In the genomic region with DNA sequence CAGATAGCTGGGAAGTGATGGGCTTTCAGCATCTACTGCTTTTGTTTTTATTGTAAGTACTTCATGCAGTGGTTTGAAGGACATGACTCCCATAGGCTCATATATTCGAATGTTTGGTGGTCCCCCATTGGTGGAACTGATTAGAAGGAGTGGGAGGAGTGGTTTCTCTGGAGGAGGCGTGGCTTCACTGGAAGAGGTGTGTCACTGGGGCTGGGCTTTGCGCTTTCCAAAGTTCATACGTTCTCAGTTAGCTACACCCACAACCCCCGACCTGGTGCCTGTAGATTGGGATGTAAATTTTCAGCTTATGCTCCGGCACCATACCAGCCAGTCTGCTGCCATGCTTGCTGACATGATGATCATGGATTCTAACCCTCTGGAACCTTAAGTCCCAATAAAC, we compare ENCODE assay signal across 18 mouse cellular contexts. TPM values are rescaled to one million over a fixed set of nuclear protein-coding genes. Genes with fewer than 3 reads are reported as not detected.
DNase-seq lines count a peak whose midpoint lies in the region; ATAC-seq and TF ChIP-seq lines count a peak whose summit lies in the region.
"Had no signal": no experiment of that assay in that cellular context is flagged by ENCODE, and none has a peak within 500 bp of the region (broad histone marks: within the 10 kb centered on the region; RNA-seq: fewer than 3 reads in every experiment).

No protein-coding gene starts in this region.

- H3K4me2 ChIP-seq in forebrain, embryonic 13.5 days, result no peak overlapping the region
- no peak overlapping the region for H3K4me2 ChIP-seq in forebrain, embryonic 11.5 days (ENCODE audit: low read depth, low read length, severe bottlenecking)
- H3K4me2 ChIP-seq in hindbrain, embryonic 15.5 days, result no peak overlapping the region
- H3K4me2 ChIP-seq in neural tube, embryonic 14.5 days (ENCODE audit: low read depth, low read length), result no peak overlapping the region
- no peak overlapping the region for H3K4me2 ChIP-seq in liver, embryonic 14.5 days (ENCODE audit: low read depth)
- H3K4me2 ChIP-seq: limb, embryonic 12.5 days; neural tube, embryonic 12.5 days; stomach, embryonic 15.5 days had no signal

- H3K27me3 ChIP-seq in forebrain, embryonic 13.5 days, result no peaks in the 10 kb centered on the region
- no peaks in the 10 kb centered on the region for H3K27me3 ChIP-seq in forebrain, embryonic 11.5 days (ENCODE audit: control insufficient read depth, insufficient read depth, low read length)
- no peaks in the 10 kb centered on the region for H3K27me3 ChIP-seq in hindbrain, embryonic 15.5 days
- H3K27me3 ChIP-seq in hindbrain, embryonic 10.5 days (ENCODE audit: insufficient read depth, poor library complexity, severe bottlenecking), result no peaks in the 10 kb centered on the region
- no peaks in the 10 kb centered on the region for H3K27me3 ChIP-seq in neural tube, embryonic 14.5 days (ENCODE audit: control insufficient read depth, insufficient read depth, low read length)
- no peaks in the 10 kb centered on the region for H3K27me3 ChIP-seq in liver, embryonic 14.5 days (ENCODE audit: control insufficient read depth, insufficient read depth, low read length)
- H3K27me3 ChIP-seq: neural tube, embryonic 12.5 days; stomach, embryonic 15.5 days had no signal

- no peak for DNase-seq in forebrain, embryonic 11.5 days (ENCODE audit: low spot score)
- no peak for DNase-seq in hindbrain, embryonic 10.5 days (ENCODE audit: low spot score)
- no peak for DNase-seq in neural tube, embryonic 10.5 days (ENCODE audit: extremely low spot score, low spot score)
- no peak for DNase-seq in liver, embryonic 14.5 days (ENCODE audit: low read depth in 3 of 3, low spot score in 3 of 3)
- no peak for DNase-seq in spleen, postnatal 4 days (ENCODE audit: low spot score in 2 of 2)
- DNase-seq: cerebellum, adult 9-10 months; kidney, postnatal 4 days; spleen, adult 18-20 months; thymus, adult 2 months had no signal

- H3K27ac ChIP-seq in forebrain, embryonic 13.5 days, result no peak overlapping the region
- H3K27ac ChIP-seq in forebrain, embryonic 11.5 days (ENCODE audit: low read depth, low read length), result no peak overlapping the region
- no peak overlapping the region for H3K27ac ChIP-seq in hindbrain, embryonic 15.5 days (replicated peaks)
- H3K27ac ChIP-seq in hindbrain, embryonic 10.5 days, result no peak overlapping the region
- no peak overlapping the region for H3K27ac ChIP-seq in neural tube, embryonic 14.5 days (ENCODE audit: low read depth, low read length)
- H3K27ac ChIP-seq in liver, embryonic 14.5 days, result no peak overlapping the region
- H3K27ac ChIP-seq: limb, embryonic 12.5 days; neural tube, embryonic 12.5 days; stomach, embryonic 15.5 days had no signal

- H3K4me1 ChIP-seq in forebrain, embryonic 13.5 days, result no peaks in the 10 kb centered on the region
- no peaks in the 10 kb centered on the region for H3K4me1 ChIP-seq in forebrain, embryonic 11.5 days (replicated peaks; ENCODE audit: control insufficient read depth, insufficient read depth, low read length)
- 0 out of 2 replicates have a peak, but pooled peaks cover 3% of the 10 kb centered on the region for H3K4me1 ChIP-seq in hindbrain, embryonic 15.5 days (replicated peaks)
- H3K4me1 ChIP-seq in hindbrain, embryonic 10.5 days (replicated peaks), result 0 out of 2 replicates have a peak, but pooled peaks cover 3% of the 10 kb centered on the region
- H3K4me1 ChIP-seq in neural tube, embryonic 14.5 days (ENCODE audit: control insufficient read depth, insufficient read depth, low read length), result no peaks in the 10 kb centered on the region
- H3K4me1 ChIP-seq in liver, embryonic 14.5 days (replicated peaks; ENCODE audit: control insufficient read depth in 2 of 2, insufficient read depth in 2 of 2, low read length in 1 of 2), result peaks cover 13 to 28% of the 10 kb centered on the region in 2 experiments
- H3K4me1 ChIP-seq: neural tube, embryonic 12.5 days; stomach, embryonic 15.5 days had no signal

- no peak for TF ChIP-seq CTCF in liver, embryonic 14.5 days (IDR thresholded peaks at IDR 0.05; ENCODE audit: low read depth)

- H3K36me3 ChIP-seq in forebrain, embryonic 13.5 days (ENCODE audit: poor library complexity, severe bottlenecking), result no peaks in the 10 kb centered on the region
- H3K36me3 ChIP-seq in forebrain, embryonic 11.5 days (ENCODE audit: control insufficient read depth, insufficient read depth, low read length), result no peaks in the 10 kb centered on the region
- no peaks in the 10 kb centered on the region for H3K36me3 ChIP-seq in hindbrain, embryonic 15.5 days
- no peaks in the 10 kb centered on the region for H3K36me3 ChIP-seq in hindbrain, embryonic 10.5 days
- no peaks in the 10 kb centered on the region for H3K36me3 ChIP-seq in neural tube, embryonic 14.5 days (ENCODE audit: control insufficient read depth, insufficient read depth, low read length)
- H3K36me3 ChIP-seq in liver, embryonic 14.5 days (replicated peaks; ENCODE audit: control insufficient read depth, insufficient read depth, low read depth), result no peaks in the 10 kb centered on the region
- H3K36me3 ChIP-seq: G1E; limb, embryonic 12.5 days; neural tube, embryonic 12.5 days; stomach, embryonic 15.5 days had no signal

- no peak overlapping the region for H3K9ac ChIP-seq in forebrain, embryonic 13.5 days
- H3K9ac ChIP-seq in forebrain, embryonic 11.5 days (ENCODE audit: low read length), result no peak overlapping the region
- no peak overlapping the region for H3K9ac ChIP-seq in hindbrain, embryonic 15.5 days
- no peak overlapping the region for H3K9ac ChIP-seq in neural tube, embryonic 14.5 days (replicated peaks; ENCODE audit: low read depth, low read length)
- no peak overlapping the region for H3K9ac ChIP-seq in liver, embryonic 14.5 days (replicated peaks)
- H3K9ac ChIP-seq: limb, embryonic 12.5 days; neural tube, embryonic 12.5 days; stomach, embryonic 15.5 days had no signal

- no peaks in the 10 kb centered on the region for H3K9me3 ChIP-seq in forebrain, embryonic 13.5 days (replicated peaks)
- H3K9me3 ChIP-seq in forebrain, embryonic 11.5 days (ENCODE audit: control insufficient read depth, low read length), result no peaks in the 10 kb centered on the region
- no peaks in the 10 kb centered on the region for H3K9me3 ChIP-seq in hindbrain, embryonic 15.5 days
- no peaks in the 10 kb centered on the region for H3K9me3 ChIP-seq in hindbrain, embryonic 10.5 days
- no peaks in the 10 kb centered on the region for H3K9me3 ChIP-seq in neural tube, embryonic 14.5 days (ENCODE audit: control insufficient read depth, low read length)
- no peaks in the 10 kb centered on the region for H3K9me3 ChIP-seq in liver, embryonic 14.5 days (ENCODE audit: control insufficient read depth, low read length)
- H3K9me3 ChIP-seq: G1E; limb, embryonic 12.5 days; neural tube, embryonic 12.5 days; stomach, embryonic 15.5 days had no signal

- WGBS in forebrain, embryonic 13.5 days, result 70% methylated on average over 6 of the region's 6 CpGs
- WGBS in forebrain, embryonic 11.5 days, result 68% methylated on average over 6 of the region's 6 CpGs
- WGBS in hindbrain, embryonic 15.5 days, result 68% methylated on average over 6 of the region's 6 CpGs
- WGBS in hindbrain, embryonic 10.5 days, result 62% methylated on average over 6 of the region's 6 CpGs
- WGBS in neural tube, embryonic 14.5 days, result 60% methylated on average over 6 of the region's 6 CpGs
- WGBS in liver, embryonic 14.5 days (ENCODE audit: insufficient replicate concordance), result 30% methylated on average over 6 of the region's 6 CpGs

- no peak overlapping the region for H3K4me3 ChIP-seq in forebrain, embryonic 13.5 days
- no peak overlapping the region for H3K4me3 ChIP-seq in forebrain, embryonic 11.5 days (ENCODE audit: low read depth, low read length)
- H3K4me3 ChIP-seq in hindbrain, embryonic 15.5 days, result no peak overlapping the region
- H3K4me3 ChIP-seq in hindbrain, embryonic 10.5 days, result no peak overlapping the region
- no peak overlapping the region for H3K4me3 ChIP-seq in neural tube, embryonic 14.5 days (ENCODE audit: low read depth, low read length)
- no peak overlapping the region for H3K4me3 ChIP-seq in liver, embryonic 14.5 days (ENCODE audit: insufficient read depth in 1 of 2, low read depth in 2 of 2, low read length in 2 of 2)
- H3K4me3 ChIP-seq: limb, embryonic 12.5 days; neural tube, embryonic 12.5 days; stomach, embryonic 15.5 days had no signal

- 0 out of 2 replicates have a peak, but pooled peaks have one; percentile 19 for ATAC-seq in forebrain, embryonic 13.5 days
- no peak for ATAC-seq in forebrain, embryonic 11.5 days (replicated peaks; ENCODE audit: low FRiP score)
- peak; percentile 44; the same call in 1 of the 2 replicates for ATAC-seq in hindbrain, embryonic 15.5 days (ENCODE audit: low FRiP score, low read depth)
- 0 out of 2 replicates have a peak, but pooled peaks have one; percentile 31 for ATAC-seq in neural tube, embryonic 14.5 days (ENCODE audit: low read depth)
- ATAC-seq in liver, embryonic 14.5 days (ENCODE audit: insufficient read depth), result peak; percentile 50; the same call in 1 of the 2 replicates

- no peak for TF ChIP-seq EP300 in liver, embryonic 14.5 days (IDR thresholded peaks at IDR 0.05; ENCODE audit: low read depth)

RNA-seq across cellular contexts. Expression of a gene that starts 0.5 kb away (rescaled TPM):
- 0.49 and 1.0 TPM in 2 replicates for polyA plus RNA-seq in forebrain, embryonic 13.5 days (2015; fragmentation: Nextera tagmentation; extraction: Ambion mirVana)
- 0.12 TPM in 1 of 2 replicates, not detected in the other for polyA plus RNA-seq in forebrain, embryonic 11.5 days (2014; fragmentation: Nextera tagmentation; extraction: Ambion mirVana)
- 2.1 and 2.4 TPM in 2 replicates for polyA plus RNA-seq in hindbrain, embryonic 15.5 days (2015; fragmentation: Nextera tagmentation; extraction: Ambion mirVana)
- 0.68 and 0.88 TPM in 2 replicates for polyA plus RNA-seq in hindbrain, embryonic 10.5 days (2016; fragmentation: Nextera tagmentation; extraction: Ambion mirVana)
- 0.61 and 0.88 TPM in 2 replicates for polyA plus RNA-seq in neural tube, embryonic 14.5 days (2014; fragmentation: Nextera tagmentation; extraction: Ambion mirVana)
- 0.19 and 0.21 TPM in 2 replicates for polyA plus RNA-seq in liver, embryonic 14.5 days (2012; rRNA removed)
- polyA plus RNA-seq in liver, embryonic 14.5 days (2014; fragmentation: Nextera tagmentation; extraction: Ambion mirVana), result 0.15 and 0.33 TPM in 2 replicates
- polyA plus RNA-seq: embryonic facial prominence, embryonic 11.5 days; G1E; intestine, embryonic 14.5 days; limb, embryonic 12.5 days had no signal

RNA-seq across cellular contexts. Expression of a gene that starts 26.5 kb away (rescaled TPM):
- polyA plus RNA-seq in forebrain, embryonic 13.5 days (2015; fragmentation: Nextera tagmentation; extraction: Ambion mirVana), result 37.2 and 40.0 TPM in 2 replicates
- 37.3 and 37.5 TPM in 2 replicates for polyA plus RNA-seq in forebrain, embryonic 11.5 days (2014; fragmentation: Nextera tagmentation; extraction: Ambion mirVana)
- polyA plus RNA-seq in hindbrain, embryonic 15.5 days (2015; fragmentation: Nextera tagmentation; extraction: Ambion mirVana), result 42.2 and 49.9 TPM in 2 replicates
- polyA plus RNA-seq in hindbrain, embryonic 10.5 days (2016; fragmentation: Nextera tagmentation; extraction: Ambion mirVana), result 37.7 and 41.6 TPM in 2 replicates
- polyA plus RNA-seq in neural tube, embryonic 14.5 days (2014; fragmentation: Nextera tagmentation; extraction: Ambion mirVana), result 39.4 and 44.3 TPM in 2 replicates
- 7.4 and 8.4 TPM in 2 replicates for polyA plus RNA-seq in liver, embryonic 14.5 days (2012; rRNA removed)
- 8.0 and 10.1 TPM in 2 replicates for polyA plus RNA-seq in liver, embryonic 14.5 days (2014; fragmentation: Nextera tagmentation; extraction: Ambion mirVana)

RNA-seq across cellular contexts. Expression of a gene that starts 36.9 kb away (rescaled TPM):
- polyA plus RNA-seq in forebrain, embryonic 13.5 days (2015; fragmentation: Nextera tagmentation; extraction: Ambion mirVana), result 0.79 and 1.0 TPM in 2 replicates
- 2.9 and 3.2 TPM in 2 replicates for polyA plus RNA-seq in forebrain, embryonic 11.5 days (2014; fragmentation: Nextera tagmentation; extraction: Ambion mirVana)
- 0.79 and 0.95 TPM in 2 replicates for polyA plus RNA-seq in hindbrain, embryonic 15.5 days (2015; fragmentation: Nextera tagmentation; extraction: Ambion mirVana)
- 3.2 and 3.5 TPM in 2 replicates for polyA plus RNA-seq in hindbrain, embryonic 10.5 days (2016; fragmentation: Nextera tagmentation; extraction: Ambion mirVana)
- 1.1 and 2.0 TPM in 2 replicates for polyA plus RNA-seq in neural tube, embryonic 14.5 days (2014; fragmentation: Nextera tagmentation; extraction: Ambion mirVana)
- 8.3 and 9.6 TPM in 2 replicates for polyA plus RNA-seq in liver, embryonic 14.5 days (2012; rRNA removed)
- polyA plus RNA-seq in liver, embryonic 14.5 days (2014; fragmentation: Nextera tagmentation; extraction: Ambion mirVana), result 4.9 and 5.8 TPM in 2 replicates
